Mouse (Mus musculus) stomach, postnatal 0 days (tissue): ENCODE results near the gene Clock. TPM values are rescaled to one million over a fixed set of nuclear protein-coding genes. Genes with fewer than 3 reads are reported as not detected.

ENCODE experiments used
- ATAC-seq: fragments of 200-750 bp; cut with Nextera tagmentation; 2 replicates; pipeline ENCODE4 v1.8.0; 2017; ENCODE audit not compliant: low FRiP score, low TSS enrichment
- DNase-seq: peaks from one replicate; pipeline ENCODE4 v3.0.0-alpha.2; 2016; ENCODE audit warnings: low spot score
- H3K27ac ChIP-seq: fragments of 300-500 bp; sonication (generic); replicated peaks from 2 replicates; pipeline ENCODE4 v1.5.1; 2014; ENCODE audit warnings: mild to moderate bottlenecking, control low read depth
- H3K27me3 ChIP-seq: fragments of 300-500 bp; sonication (generic); 2 replicates; pipeline ENCODE4 v1.6.1; 2014; ENCODE audit warnings: low read length; ENCODE audit not compliant: control insufficient read depth, insufficient read depth
- H3K36me3 ChIP-seq: fragments of 300-500 bp; sonication (generic); 2 replicates; pipeline ENCODE4 v1.6.1; 2014; ENCODE audit warnings: low read length, mixed read lengths; ENCODE audit not compliant: control insufficient read depth, insufficient read depth
- H3K4me1 ChIP-seq: fragments of 300-500 bp; sonication (generic); replicated peaks from 2 replicates; pipeline ENCODE4 v1.6.1; 2014; ENCODE audit warnings: antibody characterized with exemption; ENCODE audit not compliant: control insufficient read depth, insufficient read depth
- H3K4me2 ChIP-seq: fragments of 300-500 bp; sonication (generic); replicated peaks from 2 replicates; pipeline ENCODE4 v1.6.1; 2014; ENCODE audit warnings: low read depth, mild to moderate bottlenecking, control low read depth, moderate library complexity
- H3K4me3 ChIP-seq: fragments of 300-500 bp; sonication (generic); 2 replicates; pipeline ENCODE4 v1.5.1; 2014; ENCODE audit warnings: low read depth, low read length, control low read depth
- H3K9ac ChIP-seq: fragments of 300-500 bp; sonication (generic); 2 replicates; pipeline ENCODE4 v1.6.1; 2014; ENCODE audit warnings: mild to moderate bottlenecking, low read length, control low read depth, mixed read lengths
- H3K9me3 ChIP-seq: fragments of 300-500 bp; sonication (generic); 2 replicates; pipeline ENCODE4 v1.6.1; 2016; ENCODE audit warnings: low read length; ENCODE audit not compliant: control insufficient read depth
- CTCF ChIP-seq: IDR thresholded peaks from 2 replicates; pipeline ENCODE4 v1.5.1; 2016; ENCODE audit warnings: antibody characterized with exemption, low read depth, mild to moderate bottlenecking, moderate library complexity
- EP300 ChIP-seq: optimal IDR thresholded peaks from 2 replicates; pipeline ENCODE3; 2016; ENCODE audit warnings: antibody characterized with exemption
- WGBS: fragments of 180-500 bp; shearing (Covaris S2); extraction: QIAGEN DNeasy Blood & Tissue Kit; methylation state at CpG from one replicate; pipeline ENCODE4 v1.1.7; 2014; 5-methylcytosine and 5-hydroxymethylcytosine counted together
- polyA plus RNA-seq: library from polyadenylated mRNA; unstranded; fragments of >200 nt; fragmentation: Nextera tagmentation; extraction: Ambion mirVana; gene quantifications from 2 replicates; pipeline ENCODE4 v1.2.1, GENCODE M21; 2015

The Clock gene
- polyA plus RNA-seq, 1 experiment from 2014 or later: 6.7 TPM

GRCm38 (mm10) chr5:76289234-76289691 is 15.3 kb downstream of the Clock start:
- no peak overlapping the region for H3K27ac ChIP-seq
- no peak overlapping the region for H3K4me2 ChIP-seq
- no peak overlapping the region for H3K9ac ChIP-seq
- TF ChIP-seq CTCF: no peak
- TF ChIP-seq EP300: no peak
- no peaks in the 10 kb centered on the region for H3K27me3 ChIP-seq
- no peak overlapping the region for H3K4me3 ChIP-seq
- DNase-seq (peak; percentile 28), ATAC-seq (no peak)
- H3K4me1 ChIP-seq: no peaks in the 10 kb centered on the region
- H3K36me3 ChIP-seq: no peaks in the 10 kb centered on the region
- H3K9me3 ChIP-seq: no peaks in the 10 kb centered on the region
- WGBS: 78% methylated on average over 8 of the region's 8 CpGs

DNA sequence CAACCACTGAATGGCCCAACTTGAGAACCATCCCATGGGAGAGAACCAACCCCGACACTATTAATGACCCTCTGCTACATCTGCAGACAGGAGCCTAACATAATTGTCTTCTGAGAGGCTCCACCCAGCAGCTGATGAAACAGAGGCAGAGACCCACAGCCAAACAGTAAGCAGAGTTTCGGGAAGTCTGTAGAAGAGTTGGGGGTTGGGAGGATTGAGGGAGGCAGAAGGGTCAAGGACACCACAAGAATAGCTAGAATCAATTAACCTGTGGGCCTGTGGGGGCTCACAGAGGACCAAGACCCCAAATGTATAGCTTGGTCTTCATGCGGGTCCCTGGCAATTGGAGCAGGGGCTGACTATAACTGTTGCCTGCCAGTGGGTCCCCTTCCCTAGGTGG is 16.3 kb downstream of the Clock start:
- ATAC-seq: no peak
- 90% methylated on average over 3 of the region's 3 CpGs for WGBS

GRCm38 (mm10) chr5:76287062-76287461 is 17.5 kb downstream of the Clock start:
- 70% methylated on average over 5 of the region's 5 CpGs for WGBS
- no peak overlapping the region for H3K4me2 ChIP-seq
- H3K27me3 ChIP-seq: no peaks in the 10 kb centered on the region
- ATAC-seq (no peak), DNase-seq (no peak)
- H3K27ac ChIP-seq: no peak overlapping the region
- H3K4me3 ChIP-seq: no peak overlapping the region
- H3K4me1 ChIP-seq: no peaks in the 10 kb centered on the region
- H3K9me3 ChIP-seq: no peaks in the 10 kb centered on the region
- H3K9ac ChIP-seq: no peak overlapping the region
- no peaks in the 10 kb centered on the region for H3K36me3 ChIP-seq
- TF ChIP-seq CTCF: peak; percentile 43
- TF ChIP-seq EP300: no peak

More for the DNA sequence above, 16.3 kb downstream of the Clock start:
- no peaks in the 10 kb centered on the region for H3K36me3 ChIP-seq
- no peak for DNase-seq
- H3K9me3 ChIP-seq: no peaks in the 10 kb centered on the region
- no peaks in the 10 kb centered on the region for H3K4me1 ChIP-seq
- no peak overlapping the region for H3K27ac ChIP-seq
- no peak overlapping the region for H3K4me3 ChIP-seq
- no peak overlapping the region for H3K9ac ChIP-seq
- no peak overlapping the region for H3K4me2 ChIP-seq
- no peaks in the 10 kb centered on the region for H3K27me3 ChIP-seq
- no peak for TF ChIP-seq EP300
- TF ChIP-seq CTCF: no peak

DNA sequence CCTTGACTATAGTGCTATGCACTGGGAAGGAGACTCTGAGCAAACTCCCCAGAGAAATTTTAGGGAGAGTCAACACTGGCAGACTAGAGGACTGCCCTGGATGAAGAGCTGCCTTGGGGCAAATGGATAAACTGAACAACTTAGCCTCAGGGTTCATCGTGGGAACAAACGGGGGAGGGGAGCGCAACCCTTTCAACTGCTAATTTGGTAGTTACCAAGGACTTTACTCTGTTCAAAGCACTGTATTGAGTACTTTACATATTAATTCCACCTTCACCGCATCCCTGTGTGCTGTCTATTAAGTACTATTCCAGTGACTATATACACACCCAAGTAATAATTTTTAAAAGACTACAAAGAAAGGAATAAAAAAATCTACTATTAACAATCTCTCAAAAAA is 18.9 kb downstream of the Clock start:
- no peaks in the 10 kb centered on the region for H3K9me3 ChIP-seq
- no peak overlapping the region for H3K27ac ChIP-seq
- DNase-seq (no peak), ATAC-seq (no peak)
- no peak overlapping the region for H3K9ac ChIP-seq
- H3K4me1 ChIP-seq: no peaks in the 10 kb centered on the region
- H3K27me3 ChIP-seq: no peaks in the 10 kb centered on the region
- TF ChIP-seq EP300: no peak
- no peak for TF ChIP-seq CTCF
- H3K4me2 ChIP-seq: no peak overlapping the region
- no peaks in the 10 kb centered on the region for H3K36me3 ChIP-seq
- 78% methylated on average over 4 of the region's 4 CpGs for WGBS
- no peak overlapping the region for H3K4me3 ChIP-seq

GRCm38 (mm10) chr5:76283890-76284289 is 20.7 kb downstream of the Clock start:
- no peak for DNase-seq
- Histone ChIP-seq H3K27me3 (no peaks in the 10 kb centered on the region), H3K4me1 (no peaks in the 10 kb centered on the region), H3K4me3 (no peak overlapping the region), H3K36me3 (no peaks in the 10 kb centered on the region), H3K27ac (no peak overlapping the region), H3K9ac (no peak overlapping the region), H3K4me2 (no peak overlapping the region), H3K9me3 (no peaks in the 10 kb centered on the region)
- no peak for TF ChIP-seq CTCF
- no peak for TF ChIP-seq EP300
- no peak for ATAC-seq
- 77% methylated on average over 1 of the region's 1 CpGs for WGBS

- TF ChIP-seq CTCF: no peak
- no peak for TF ChIP-seq EP300
- WGBS: 64% methylated on average over 4 of the region's 4 CpGs
- no peak overlapping the region for H3K27ac ChIP-seq
- no peak for ATAC-seq
- H3K27me3 ChIP-seq: no peaks in the 10 kb centered on the region
- no peak overlapping the region for H3K9ac ChIP-seq
- H3K36me3 ChIP-seq: no peaks in the 10 kb centered on the region
- no peak for DNase-seq
- H3K4me2 ChIP-seq: no peak overlapping the region
- no peaks in the 10 kb centered on the region for H3K9me3 ChIP-seq
- no peak overlapping the region for H3K4me3 ChIP-seq
- H3K4me1 ChIP-seq: no peaks in the 10 kb centered on the region
Observed at GRCm38 (mm10) chr5:76274977-76275376, 29.6 kb downstream of the Clock start.

- H3K27me3 ChIP-seq: no peaks in the 10 kb centered on the region
- H3K4me1 ChIP-seq: no peaks in the 10 kb centered on the region
- no peaks in the 10 kb centered on the region for H3K36me3 ChIP-seq
- H3K9ac ChIP-seq: no peak overlapping the region
- ATAC-seq: no peak
- H3K4me2 ChIP-seq: no peak overlapping the region
- no peak overlapping the region for H3K4me3 ChIP-seq
- 84% methylated on average over 3 of the region's 3 CpGs for WGBS
- TF ChIP-seq EP300 (no peak), CTCF (no peak)
- H3K9me3 ChIP-seq: no peaks in the 10 kb centered on the region
- H3K27ac ChIP-seq: no peak overlapping the region
- no peak for DNase-seq
Observed at GRCm38 (mm10) chr5:76250948-76251347, 53.6 kb downstream of the Clock start.
